Mouse (Mus musculus) heart, postnatal 36 days (tissue): ENCODE measurements around the gene Braf. TPM values are rescaled to one million over a fixed set of nuclear protein-coding genes. Genes with fewer than 3 reads are reported as not detected.
"Not testable (repeated sequence)": the region's sequence is repeated elsewhere in the genome, so short reads cannot be mapped to it uniquely, and the experiment has no call there.

Experiments used
- DNase-seq, 2 experiments: peaks; one replicate each; pipeline ENCODE4 v3.0.0; 2021 to 2022
- intact Hi-C: fragments of 180-260 bp; cut with DNase I; formaldehyde crosslinking; loops from one replicate; pipeline ENCODE4 v1.15.1; 2025
- total RNA-seq, 2 experiments: library from RNA; stranded (reverse); gene quantifications; 2 replicates each; pipeline ENCODE4 v1.2.3; 2021

Gene Braf
- 10 to 100 TPM; 14.7 to 20.8 TPM for total RNA-seq

GRCm38 (mm10) chr6:39724866-39725711 lies at the start of gene Braf:
TSS of gene Braf (minus strand) at chr6:39725463.
- intact Hi-C loops = loop anchor here (1.0 to 10.0 kb wide), 4 partner anchors 43 to 520 kb away; partner anchors contain the start of genes Kdm7a and Ndufb2
- peak; percentile 84 to 87 for DNase-seq

DNA sequence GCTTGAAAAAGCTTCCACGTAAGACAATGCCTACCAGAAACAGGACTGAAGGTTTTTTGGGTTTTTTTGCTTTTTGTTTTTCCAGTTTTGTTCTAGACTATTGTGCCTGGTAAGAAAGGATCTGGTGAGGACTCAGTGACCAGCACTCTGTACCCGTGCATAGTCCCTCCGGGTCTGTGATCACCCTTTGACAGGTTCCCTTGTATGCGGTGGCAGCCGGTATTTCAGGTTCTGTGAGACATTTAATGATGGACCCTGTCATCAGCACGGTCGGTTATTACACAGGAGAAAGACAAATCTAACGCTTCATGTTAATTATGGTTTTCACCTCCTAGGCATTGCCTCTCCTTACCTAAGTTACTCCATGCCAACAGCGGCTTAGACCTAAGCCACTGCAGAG lies 49.8 kb upstream of the Braf start:
- no peak for DNase-seq
- intact Hi-C loops = no loop called here

GRCm38 (mm10) chr6:39757229-39757628 lies 32.0 kb upstream of the Braf start:
- intact Hi-C loops = no loop called here
- no peak for DNase-seq

DNA sequence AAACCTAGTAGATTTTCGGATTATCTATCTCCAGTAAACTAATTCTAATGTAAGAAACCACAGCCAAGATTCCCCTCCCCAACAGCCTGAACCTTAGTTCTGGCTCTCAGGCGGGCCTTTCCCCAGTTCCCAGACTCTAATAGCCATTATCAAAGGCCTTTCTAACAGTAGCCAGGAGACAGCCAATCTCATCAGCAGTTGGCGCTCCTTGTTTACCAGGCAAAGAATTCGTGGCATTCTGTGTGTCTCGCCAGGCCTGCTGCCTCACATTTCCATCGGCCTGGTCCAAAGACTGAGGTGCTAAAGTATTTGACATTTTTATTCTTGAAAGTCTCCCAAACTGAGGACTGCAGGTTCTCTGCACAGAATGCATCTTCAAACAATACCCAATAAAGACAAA lies 24.6 kb upstream of the Braf start:
- intact Hi-C loops = no loop called here
- DNase-seq = peak; percentile 15 to 19

- no peak for DNase-seq
- intact Hi-C loops = no loop called here
These were observed 21.8 kb upstream of the Braf start for GRCm38 (mm10) chr6:39747094-39747493.

DNA sequence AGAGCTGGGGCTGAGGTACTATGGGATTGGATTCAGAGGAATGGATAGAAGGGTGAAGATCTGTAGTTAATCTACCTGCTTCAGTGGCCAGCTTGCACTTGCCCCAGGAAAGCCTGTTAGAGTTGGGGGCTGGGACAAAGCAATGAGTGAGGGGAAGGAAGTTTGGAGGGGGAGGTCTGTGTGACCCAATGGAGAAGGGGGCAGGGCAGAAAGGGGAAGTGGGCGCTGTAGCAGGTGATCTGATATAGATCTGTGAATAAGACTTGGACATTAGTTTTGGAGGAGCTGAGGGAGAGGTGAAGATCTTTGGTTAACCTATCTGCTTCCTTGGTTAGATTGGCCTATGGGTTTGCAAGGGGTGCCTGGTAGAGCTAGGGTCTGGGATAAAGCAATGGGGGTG lies 20.2 kb upstream of the Braf start:
- intact Hi-C loops = no loop called here
- DNase-seq = no peak

DNA sequence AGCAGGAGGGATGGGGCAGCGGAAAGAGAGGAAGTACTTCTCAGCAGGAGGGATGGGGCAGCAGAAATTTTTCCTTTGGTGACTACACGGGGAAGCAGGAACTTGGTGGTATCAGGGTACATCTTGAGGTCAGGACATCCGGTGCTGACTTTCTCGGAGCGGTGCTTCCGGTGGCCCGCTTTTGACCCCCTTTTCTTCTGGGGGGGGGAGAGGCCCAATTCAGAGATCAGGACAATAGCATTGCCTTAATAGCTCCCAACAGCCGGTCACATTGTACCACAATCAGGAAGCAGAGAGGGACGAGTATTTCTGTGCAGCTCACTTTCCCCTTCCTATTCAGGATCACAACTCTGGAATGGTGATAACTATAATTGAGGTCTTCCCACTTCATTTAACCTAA lies 14.4 kb upstream of the Braf start:
- intact Hi-C loops, DNase-seq: not testable (repeated sequence)

- DNase-seq = no peak
- intact Hi-C loops = loop anchor here (5.0 to 10.0 kb wide), 2 partner anchors 54 to 523 kb away; partner anchors contain the start of gene Kdm7a
These were observed 2.8 kb upstream of the Braf start for GRCm38 (mm10) chr6:39728095-39728494.

DNA sequence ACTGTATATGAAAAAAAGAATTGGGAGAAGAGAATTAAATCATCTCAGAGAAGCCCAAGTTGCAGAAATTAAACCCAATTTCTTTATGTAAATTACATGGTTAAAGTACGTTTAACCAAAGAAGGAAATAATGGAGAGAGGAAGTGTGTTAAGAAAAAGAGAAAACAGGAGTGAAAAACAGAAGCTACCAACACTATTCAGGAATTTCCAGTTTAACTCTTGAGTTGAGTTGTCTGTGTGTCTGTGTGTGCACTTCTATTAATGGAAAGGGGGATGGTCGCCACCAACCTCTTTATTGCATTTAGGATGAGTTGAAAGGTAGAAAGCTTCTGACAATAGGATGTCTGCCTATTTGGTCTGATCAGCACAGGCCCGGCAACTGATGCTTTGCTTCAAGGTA lies 886 bp upstream of the Braf start:
- intact Hi-C loops = loop anchor here (5.0 to 10.0 kb wide), 2 partner anchors 56 to 521 kb away; partner anchors contain the start of gene Kdm7a

DNA sequence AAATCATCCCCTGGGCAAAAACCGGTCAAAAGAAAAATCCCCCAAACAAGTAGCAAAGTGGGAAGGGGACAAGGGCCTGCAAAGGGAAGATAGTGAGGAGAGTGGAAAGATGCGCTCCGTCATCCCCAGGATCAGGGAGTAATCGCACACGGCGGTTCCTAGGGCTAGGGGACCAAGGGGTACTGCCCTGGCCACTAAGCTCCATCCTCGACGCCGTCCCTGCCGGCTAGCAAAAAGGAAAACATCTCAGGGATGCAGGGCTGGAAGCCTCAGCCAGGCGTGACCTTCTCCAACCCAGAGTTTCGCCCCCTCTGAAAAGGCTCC lies 759 bp downstream of the Braf start:
- intact Hi-C loops = loop anchor here (5.0 to 10.0 kb wide), 2 partner anchors 42 to 520 kb away; partner anchors contain the start of gene Kdm7a
- peak in 1 of 2 experiments; percentile 5 for DNase-seq

More for the DNA sequence above, 886 bp upstream of the Braf start:
- no peak for DNase-seq

GRCm38 (mm10) chr6:39724071-39724470 lies 1.2 kb downstream of the Braf start:
- DNase-seq = peak in 1 of 2 experiments; percentile 10
- intact Hi-C loops = loop anchor here (5.0 to 10.0 kb wide), 2 partner anchors 42 to 519 kb away; partner anchors contain the start of gene Kdm7a

GRCm38 (mm10) chr6:39718567-39718966 lies 6.7 kb downstream of the Braf start:
- no peak for DNase-seq
- intact Hi-C loops = no loop called here

GRCm38 (mm10) chr6:39717049-39717448 lies 8.2 kb downstream of the Braf start:
- DNase-seq = no peak
- intact Hi-C loops = no loop called here

- intact Hi-C loops = no loop called here
- DNase-seq = no peak
These were observed 10.9 kb downstream of the Braf start for GRCm38 (mm10) chr6:39714341-39714740.

GRCm38 (mm10) chr6:39713399-39713798 lies 11.9 kb downstream of the Braf start:
- intact Hi-C loops = no loop called here

GRCm38 (mm10) chr6:39705625-39706024 lies 19.6 kb downstream of the Braf start:
- no peak for DNase-seq
- intact Hi-C loops = no loop called here

More at GRCm38 (mm10) chr6:39713399-39713798, 11.9 kb downstream of the Braf start:
- DNase-seq = no peak

DNA sequence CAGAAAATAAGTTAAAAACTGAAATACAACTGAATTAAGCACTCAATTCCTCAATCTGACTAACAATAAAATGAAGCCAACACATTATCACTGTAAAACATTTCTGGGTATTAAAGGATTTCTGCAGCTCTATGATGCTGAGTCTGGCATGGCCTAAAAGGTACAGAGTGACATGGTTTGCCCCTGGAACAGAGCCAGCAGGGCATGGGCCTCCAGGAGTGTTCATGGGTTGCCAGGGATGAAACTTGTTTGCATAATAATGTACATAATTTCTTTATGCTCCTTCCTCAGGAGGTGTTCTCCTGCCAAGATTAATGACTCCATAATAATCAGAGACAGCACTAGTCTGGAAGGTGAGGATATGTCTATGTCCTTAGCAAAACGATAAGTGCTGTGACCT lies 32.1 kb downstream of the Braf start:
- no peak for DNase-seq
- intact Hi-C loops = no loop called here

- DNase-seq, intact Hi-C loops: not testable (repeated sequence)
These were observed 38.4 kb downstream of the Braf start for GRCm38 (mm10) chr6:39686839-39687238.

- intact Hi-C loops = loop anchor here (5.0 kb wide), 1 partner anchor 41 kb away; no protein-coding TSS in a partner anchor
- DNase-seq = no peak
These were observed 43.5 kb downstream of the Braf start for GRCm38 (mm10) chr6:39681795-39682194.

DNA sequence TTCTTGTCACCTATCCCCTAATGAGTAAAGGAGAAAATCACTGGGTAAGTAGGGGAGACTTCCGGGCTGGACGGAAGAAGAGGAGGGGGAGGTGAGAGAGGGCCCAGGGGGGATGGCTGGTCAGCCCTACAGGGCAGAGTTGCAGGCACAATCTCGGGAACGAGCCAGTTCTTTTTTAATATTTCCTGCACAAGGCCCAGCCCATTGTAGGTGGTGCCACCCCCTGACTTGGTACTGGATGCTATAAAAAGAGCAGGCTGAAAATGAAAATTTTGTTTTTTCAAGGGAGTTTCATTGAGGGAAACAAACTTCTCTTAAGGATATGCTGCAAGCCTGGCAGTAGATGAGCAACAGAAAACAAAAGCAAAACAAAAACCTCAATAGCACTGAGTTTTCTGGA lies 44.7 kb downstream of the Braf start:
- DNase-seq = no peak
- intact Hi-C loops = loop anchor here (5.0 kb wide), 1 partner anchor 42 kb away; no protein-coding TSS in a partner anchor

DNA sequence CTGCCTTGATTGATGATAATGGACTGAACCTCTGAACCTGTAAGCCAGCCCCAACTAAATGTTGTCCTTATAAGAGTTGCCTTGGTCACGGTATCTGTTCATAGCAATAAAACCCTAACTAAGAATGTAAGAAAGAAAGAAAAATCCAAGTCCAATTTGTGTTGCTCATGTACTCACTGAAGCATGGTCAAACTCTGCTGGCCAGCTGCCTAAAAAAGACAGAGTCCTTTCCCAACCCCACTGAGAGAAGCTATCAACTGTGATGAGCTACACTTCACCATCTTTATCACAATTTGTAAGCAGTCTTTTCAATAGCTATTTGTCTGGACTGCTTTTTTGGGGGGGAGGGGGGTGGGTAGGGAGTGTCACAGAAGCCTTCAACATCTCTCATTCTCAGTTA lies 47.0 kb downstream of the Braf start:
- intact Hi-C loops = loop anchor here (5.0 kb wide), 1 partner anchor 104 kb away; no protein-coding TSS in a partner anchor

GRCm38 (mm10) chr6:39675081-39675480 lies 50.2 kb downstream of the Braf start:
- DNase-seq = no peak
- intact Hi-C loops = loop anchor here (5.0 kb wide), 1 partner anchor 107 kb away; no protein-coding TSS in a partner anchor

More for the DNA sequence above, 47.0 kb downstream of the Braf start:
- no peak for DNase-seq
